Mouse (Mus musculus): ENCODE data around the gene Gpx8. TPM values are rescaled to one million over a fixed set of nuclear protein-coding genes. Genes with fewer than 3 reads are reported as not detected.

The Gpx8 gene
- polyA plus RNA-seq (2014; fragmentation: Nextera tagmentation; extraction: Ambion mirVana) = 147 and 151 TPM in 2 replicates

- H3K9ac ChIP-seq (ENCODE audit: low read depth, low read length) = peak within 1 kb of the TSS; percentile 82
- H3K27ac ChIP-seq (ENCODE audit: low read depth, low read length) = peak within 1 kb of the TSS; percentile 66
- no peaks in the 10 kb centered on the region for H3K4me1 ChIP-seq (ENCODE audit: control insufficient read depth, insufficient read depth, low read length)
- H3K9me3 ChIP-seq (replicated peaks; ENCODE audit: control insufficient read depth, low read length) = no peaks in the 10 kb centered on the region
- no peaks in the 10 kb centered on the region for H3K36me3 ChIP-seq (ENCODE audit: control insufficient read depth, insufficient read depth, low read length)
- ATAC-seq (replicated peaks; ENCODE audit: insufficient number of reproducible peaks, low FRiP score, low TSS enrichment) = peak; percentile 78; the same call in 1 of the 2 replicates
- H3K4me2 ChIP-seq = peak within 1 kb of the TSS; percentile 67
- peak within 1 kb of the TSS; percentile 68 for H3K4me3 ChIP-seq (ENCODE audit: low read depth, low read length)
- 5% methylated on average over 21 of the region's 21 CpGs for WGBS (ENCODE audit: insufficient replicate concordance)
- no peaks in the 10 kb centered on the region for H3K27me3 ChIP-seq (ENCODE audit: control insufficient read depth, insufficient read depth, low read length)
Observed at GRCm38 (mm10) chr13:113046211-113046883, at the start of gene Gpx8. Gene Gpx8, minus strand, starts transcription at chr13:113046410.

GRCm38 (mm10) chr13:113094618-113095017, 48.4 kb upstream of the Gpx8 start:
- H3K27me3 ChIP-seq (ENCODE audit: control insufficient read depth, insufficient read depth, low read length) = no peaks in the 10 kb centered on the region
- 73% methylated on average over 1 of the region's 1 CpGs for WGBS (ENCODE audit: insufficient replicate concordance)

GRCm38 (mm10) chr13:113090489-113090888, 44.3 kb upstream of the Gpx8 start:
- Histone ChIP-seq H3K4me2 (no peak overlapping the region), H3K27ac (ENCODE audit: low read depth, low read length) (no peak overlapping the region), H3K27me3 (ENCODE audit: control insufficient read depth, insufficient read depth, low read length) (no peaks in the 10 kb centered on the region), H3K4me1 (ENCODE audit: control insufficient read depth, insufficient read depth, low read length) (no peaks in the 10 kb centered on the region), H3K9ac (ENCODE audit: low read depth, low read length) (no peak overlapping the region), H3K9me3 (replicated peaks; ENCODE audit: control insufficient read depth, low read length) (no peaks in the 10 kb centered on the region), H3K4me3 (ENCODE audit: low read depth, low read length) (no peak overlapping the region), H3K36me3 (ENCODE audit: control insufficient read depth, insufficient read depth, low read length) (no peaks in the 10 kb centered on the region)
- 59% methylated on average over 8 of the region's 8 CpGs for WGBS (ENCODE audit: insufficient replicate concordance)
- 0 out of 2 replicates have a peak, but pooled peaks have one; percentile 2 for ATAC-seq (replicated peaks; ENCODE audit: insufficient number of reproducible peaks, low FRiP score, low TSS enrichment)

More at GRCm38 (mm10) chr13:113094618-113095017, 48.4 kb upstream of the Gpx8 start:
- no peaks in the 10 kb centered on the region for H3K36me3 ChIP-seq (ENCODE audit: control insufficient read depth, insufficient read depth, low read length)
- H3K27ac ChIP-seq (ENCODE audit: low read depth, low read length) = no peak overlapping the region
- no peak overlapping the region for H3K4me2 ChIP-seq
- no peak overlapping the region for H3K9ac ChIP-seq (ENCODE audit: low read depth, low read length)
- no peaks in the 10 kb centered on the region for H3K9me3 ChIP-seq (replicated peaks; ENCODE audit: control insufficient read depth, low read length)
- ATAC-seq (replicated peaks; ENCODE audit: insufficient number of reproducible peaks, low FRiP score, low TSS enrichment) = no peak
- H3K4me1 ChIP-seq (ENCODE audit: control insufficient read depth, insufficient read depth, low read length) = no peaks in the 10 kb centered on the region
- no peak overlapping the region for H3K4me3 ChIP-seq (ENCODE audit: low read depth, low read length)

GRCm38 (mm10) chr13:113087226-113088017, 41.2 kb upstream of the Gpx8 start:
- 0 out of 2 replicates have a peak, but pooled peaks cover 6% of the 10 kb centered on the region for H3K4me1 ChIP-seq (ENCODE audit: control insufficient read depth, insufficient read depth, low read length)
- 63% methylated on average over 13 of the region's 13 CpGs for WGBS (ENCODE audit: insufficient replicate concordance)
- ATAC-seq (replicated peaks; ENCODE audit: insufficient number of reproducible peaks, low FRiP score, low TSS enrichment) = no peak

GRCm38 (mm10) chr13:113084732-113085131, 38.5 kb upstream of the Gpx8 start:
- H3K9me3 ChIP-seq (replicated peaks; ENCODE audit: control insufficient read depth, low read length) = no peaks in the 10 kb centered on the region
- H3K4me2 ChIP-seq = no peak overlapping the region
- H3K27me3 ChIP-seq (ENCODE audit: control insufficient read depth, insufficient read depth, low read length) = no peaks in the 10 kb centered on the region
- no peak overlapping the region for H3K9ac ChIP-seq (ENCODE audit: low read depth, low read length)
- no peak overlapping the region for H3K4me3 ChIP-seq (ENCODE audit: low read depth, low read length)
- WGBS (ENCODE audit: insufficient replicate concordance) = 13% methylated on average over 5 of the region's 5 CpGs
- no peak for ATAC-seq (replicated peaks; ENCODE audit: insufficient number of reproducible peaks, low FRiP score, low TSS enrichment)
- no peak overlapping the region for H3K27ac ChIP-seq (ENCODE audit: low read depth, low read length)
- 0 out of 2 replicates have a peak, but pooled peaks cover 6% of the 10 kb centered on the region for H3K4me1 ChIP-seq (ENCODE audit: control insufficient read depth, insufficient read depth, low read length)
- H3K36me3 ChIP-seq (ENCODE audit: control insufficient read depth, insufficient read depth, low read length) = no peaks in the 10 kb centered on the region

More at GRCm38 (mm10) chr13:113087226-113088017, 41.2 kb upstream of the Gpx8 start:
- Histone ChIP-seq H3K27ac (ENCODE audit: low read depth, low read length) (no peak overlapping the region), H3K4me2 (no peak overlapping the region), H3K4me3 (ENCODE audit: low read depth, low read length) (no peak overlapping the region), H3K9ac (ENCODE audit: low read depth, low read length) (no peak overlapping the region), H3K9me3 (replicated peaks; ENCODE audit: control insufficient read depth, low read length) (no peaks in the 10 kb centered on the region), H3K27me3 (ENCODE audit: control insufficient read depth, insufficient read depth, low read length) (no peaks in the 10 kb centered on the region), H3K36me3 (ENCODE audit: control insufficient read depth, insufficient read depth, low read length) (no peaks in the 10 kb centered on the region)

- H3K27me3 ChIP-seq (ENCODE audit: control insufficient read depth, insufficient read depth, low read length) = no peaks in the 10 kb centered on the region
- H3K4me2 ChIP-seq = no peak overlapping the region
- no peaks in the 10 kb centered on the region for H3K9me3 ChIP-seq (replicated peaks; ENCODE audit: control insufficient read depth, low read length)
- ATAC-seq (replicated peaks; ENCODE audit: insufficient number of reproducible peaks, low FRiP score, low TSS enrichment) = no peak
- no peak overlapping the region for H3K9ac ChIP-seq (ENCODE audit: low read depth, low read length)
- H3K4me1 ChIP-seq (ENCODE audit: control insufficient read depth, insufficient read depth, low read length) = 0 out of 2 replicates have a peak, but pooled peaks cover 6% of the 10 kb centered on the region
- no peaks in the 10 kb centered on the region for H3K36me3 ChIP-seq (ENCODE audit: control insufficient read depth, insufficient read depth, low read length)
- no peak overlapping the region for H3K4me3 ChIP-seq (ENCODE audit: low read depth, low read length)
- H3K27ac ChIP-seq (ENCODE audit: low read depth, low read length) = no peak overlapping the region
- WGBS (ENCODE audit: insufficient replicate concordance) = 61% methylated on average over 1 of the region's 1 CpGs
Observed at GRCm38 (mm10) chr13:113082101-113082500, 35.9 kb upstream of the Gpx8 start.

- no peak overlapping the region for H3K27ac ChIP-seq (ENCODE audit: low read depth, low read length)
- no peaks in the 10 kb centered on the region for H3K36me3 ChIP-seq (ENCODE audit: control insufficient read depth, insufficient read depth, low read length)
- H3K4me2 ChIP-seq = no peak overlapping the region
- no peak overlapping the region for H3K4me3 ChIP-seq (ENCODE audit: low read depth, low read length)
- no peaks in the 10 kb centered on the region for H3K9me3 ChIP-seq (replicated peaks; ENCODE audit: control insufficient read depth, low read length)
- no peak overlapping the region for H3K9ac ChIP-seq (ENCODE audit: low read depth, low read length)
- no peaks in the 10 kb centered on the region for H3K27me3 ChIP-seq (ENCODE audit: control insufficient read depth, insufficient read depth, low read length)
- WGBS (ENCODE audit: insufficient replicate concordance) = 84% methylated on average over 9 of the region's 9 CpGs
- H3K4me1 ChIP-seq (ENCODE audit: control insufficient read depth, insufficient read depth, low read length) = no peaks in the 10 kb centered on the region
- no peak for ATAC-seq (replicated peaks; ENCODE audit: insufficient number of reproducible peaks, low FRiP score, low TSS enrichment)
Observed at GRCm38 (mm10) chr13:113079021-113079420, 32.8 kb upstream of the Gpx8 start.

- Histone ChIP-seq H3K4me3 (ENCODE audit: low read depth, low read length) (no peak overlapping the region), H3K36me3 (ENCODE audit: control insufficient read depth, insufficient read depth, low read length) (no peaks in the 10 kb centered on the region), H3K27me3 (ENCODE audit: control insufficient read depth, insufficient read depth, low read length) (no peaks in the 10 kb centered on the region), H3K27ac (ENCODE audit: low read depth, low read length) (no peak overlapping the region), H3K4me1 (ENCODE audit: control insufficient read depth, insufficient read depth, low read length) (no peaks in the 10 kb centered on the region), H3K4me2 (no peak overlapping the region), H3K9me3 (replicated peaks; ENCODE audit: control insufficient read depth, low read length) (no peaks in the 10 kb centered on the region), H3K9ac (ENCODE audit: low read depth, low read length) (no peak overlapping the region)
- WGBS (ENCODE audit: insufficient replicate concordance) = 84% methylated on average over 9 of the region's 9 CpGs
- no peak for ATAC-seq (replicated peaks; ENCODE audit: insufficient number of reproducible peaks, low FRiP score, low TSS enrichment)
Observed at GRCm38 (mm10) chr13:113064542-113064941, 18.3 kb upstream of the Gpx8 start.
